Mouse (Mus musculus): ENCODE results near the gene Parp14. TPM values are rescaled to one million over a fixed set of nuclear protein-coding genes. Genes with fewer than 3 reads are reported as not detected.

Gene Parp14
- polyA plus RNA-seq, 1 experiment from 2014 or later: 0.43 TPM

- 0 out of 2 replicates have a peak, but pooled peaks have one; percentile 26 for ATAC-seq (ENCODE audit: insufficient number of reproducible peaks, insufficient read depth, low FRiP score, low TSS enrichment, low read depth)
- Histone ChIP-seq H3K9ac (replicated peaks) (no peak overlapping the region), H3K9me3 (no peaks in the 10 kb centered on the region), H3K4me3 (replicated peaks) (no peak overlapping the region), H3K36me3 (peaks cover 28% of the 10 kb centered on the region), H3K27ac (no peak overlapping the region), H3K4me1 (replicated peaks) (peaks cover 5% of the 10 kb centered on the region; the same call in 1 of the 2 replicates), H3K4me2 (no peak overlapping the region), H3K27me3 (no peaks in the 10 kb centered on the region)
- 38% methylated on average over 13 of the region's 13 CpGs for WGBS
Observed at GRCm38 (mm10) chr16:35817255-35818089, 53.9 kb downstream of the Parp14 start.

- Histone ChIP-seq H3K36me3 (peaks cover 7% of the 10 kb centered on the region; the same call in 1 of the 2 replicates), H3K27me3 (no peaks in the 10 kb centered on the region), H3K27ac (no peak overlapping the region), H3K9ac (replicated peaks) (no peak overlapping the region), H3K4me3 (replicated peaks) (no peak overlapping the region), H3K4me1 (replicated peaks) (peaks cover 5% of the 10 kb centered on the region; the same call in 1 of the 2 replicates), H3K4me2 (no peak overlapping the region), H3K9me3 (no peaks in the 10 kb centered on the region)
- ATAC-seq (ENCODE audit: insufficient number of reproducible peaks, insufficient read depth, low FRiP score, low TSS enrichment, low read depth): no peak
- 69% methylated on average over 3 of the region's 3 CpGs for WGBS
Observed at GRCm38 (mm10) chr16:35813119-35813518, 58.2 kb downstream of the Parp14 start.

GRCm38 (mm10) chr16:35808838-35809237 lies 62.5 kb downstream of the Parp14 start:
- ATAC-seq (ENCODE audit: insufficient number of reproducible peaks, insufficient read depth, low FRiP score, low TSS enrichment, low read depth): no peak
- H3K9ac ChIP-seq (replicated peaks): no peak overlapping the region
- H3K4me3 ChIP-seq (replicated peaks): no peak overlapping the region
- peaks cover 14% of the 10 kb centered on the region; the same call in 1 of the 2 replicates for H3K36me3 ChIP-seq
- H3K4me1 ChIP-seq (replicated peaks): no peaks in the 10 kb centered on the region
- no peaks in the 10 kb centered on the region for H3K9me3 ChIP-seq
- WGBS: 94% methylated on average over 2 of the region's 2 CpGs
- H3K27ac ChIP-seq: no peak overlapping the region
- H3K27me3 ChIP-seq: no peaks in the 10 kb centered on the region
- H3K4me2 ChIP-seq: no peak overlapping the region

- Histone ChIP-seq H3K9me3 (no peaks in the 10 kb centered on the region), H3K36me3 (peaks cover 14% of the 10 kb centered on the region; the same call in 1 of the 2 replicates), H3K9ac (replicated peaks) (no peak overlapping the region), H3K4me3 (replicated peaks) (no peak overlapping the region), H3K27me3 (no peaks in the 10 kb centered on the region), H3K4me1 (replicated peaks) (no peaks in the 10 kb centered on the region), H3K4me2 (no peak overlapping the region), H3K27ac (no peak overlapping the region)
- ATAC-seq (ENCODE audit: insufficient number of reproducible peaks, insufficient read depth, low FRiP score, low TSS enrichment, low read depth): no peak
- WGBS: 85% methylated on average over 4 of the region's 4 CpGs
Observed at GRCm38 (mm10) chr16:35807663-35807992, 63.7 kb downstream of the Parp14 start.

GRCm38 (mm10) chr16:35806973-35807662 lies 64.2 kb downstream of the Parp14 start:
- Histone ChIP-seq H3K27me3 (no peaks in the 10 kb centered on the region), H3K4me2 (no peak overlapping the region), H3K9me3 (no peaks in the 10 kb centered on the region), H3K4me1 (replicated peaks) (no peaks in the 10 kb centered on the region), H3K9ac (replicated peaks) (no peak overlapping the region), H3K4me3 (replicated peaks) (no peak overlapping the region), H3K36me3 (peaks cover 20% of the 10 kb centered on the region; the same call in 1 of the 2 replicates), H3K27ac (no peak overlapping the region)
- WGBS: 90% methylated on average over 6 of the region's 6 CpGs
- ATAC-seq (ENCODE audit: insufficient number of reproducible peaks, insufficient read depth, low FRiP score, low TSS enrichment, low read depth): no peak

GRCm38 (mm10) chr16:35803723-35804122 lies 67.6 kb downstream of the Parp14 start:
- WGBS: 91% methylated on average over 4 of the region's 4 CpGs
- H3K27me3 ChIP-seq: no peaks in the 10 kb centered on the region
- H3K4me2 ChIP-seq: no peak overlapping the region
- H3K9ac ChIP-seq (replicated peaks): no peak overlapping the region
- H3K4me3 ChIP-seq (replicated peaks): no peak overlapping the region
- H3K36me3 ChIP-seq: peaks cover 30% of the 10 kb centered on the region; the same call in 1 of the 2 replicates
- ATAC-seq (ENCODE audit: insufficient number of reproducible peaks, insufficient read depth, low FRiP score, low TSS enrichment, low read depth): no peak
- H3K4me1 ChIP-seq (replicated peaks): no peaks in the 10 kb centered on the region
- peaks cover 7% of the 10 kb centered on the region for H3K9me3 ChIP-seq
- H3K27ac ChIP-seq: no peak overlapping the region

GRCm38 (mm10) chr16:35802163-35802562 lies 69.2 kb downstream of the Parp14 start:
- H3K9me3 ChIP-seq: peaks cover 12% of the 10 kb centered on the region
- WGBS: 88% methylated on average over 7 of the region's 7 CpGs

GRCm38 (mm10) chr16:35791962-35792521 lies 79.3 kb downstream of the Parp14 start:
- Histone ChIP-seq H3K4me2 (no peak overlapping the region), H3K9me3 (no peaks in the 10 kb centered on the region), H3K9ac (replicated peaks) (no peak overlapping the region), H3K4me3 (replicated peaks) (no peak overlapping the region), H3K27me3 (no peaks in the 10 kb centered on the region), H3K27ac (no peak overlapping the region), H3K36me3 (peaks cover 29% of the 10 kb centered on the region), H3K4me1 (replicated peaks) (no peaks in the 10 kb centered on the region)
- 85% methylated on average over 6 of the region's 6 CpGs for WGBS
- no peak for ATAC-seq (ENCODE audit: insufficient number of reproducible peaks, insufficient read depth, low FRiP score, low TSS enrichment, low read depth)

More at GRCm38 (mm10) chr16:35802163-35802562, 69.2 kb downstream of the Parp14 start:
- no peak overlapping the region for H3K4me3 ChIP-seq (replicated peaks)
- no peaks in the 10 kb centered on the region for H3K27me3 ChIP-seq
- H3K36me3 ChIP-seq: peaks cover 30% of the 10 kb centered on the region; the same call in 1 of the 2 replicates
- no peak overlapping the region for H3K9ac ChIP-seq (replicated peaks)
- no peak for ATAC-seq (ENCODE audit: insufficient number of reproducible peaks, insufficient read depth, low FRiP score, low TSS enrichment, low read depth)
- no peaks in the 10 kb centered on the region for H3K4me1 ChIP-seq (replicated peaks)
- H3K4me2 ChIP-seq: no peak overlapping the region
- H3K27ac ChIP-seq: no peak overlapping the region

GRCm38 (mm10) chr16:35788330-35788729 lies 83.0 kb downstream of the Parp14 start:
- Histone ChIP-seq H3K9ac (replicated peaks) (no peak overlapping the region), H3K36me3 (peaks cover 29% of the 10 kb centered on the region), H3K4me3 (replicated peaks) (no peak overlapping the region), H3K4me1 (replicated peaks) (no peaks in the 10 kb centered on the region), H3K9me3 (no peaks in the 10 kb centered on the region), H3K4me2 (no peak overlapping the region), H3K27ac (no peak overlapping the region), H3K27me3 (no peaks in the 10 kb centered on the region)
- WGBS: 90% methylated on average over 6 of the region's 6 CpGs
- no peak for ATAC-seq (ENCODE audit: insufficient number of reproducible peaks, insufficient read depth, low FRiP score, low TSS enrichment, low read depth)

- no peak for ATAC-seq (ENCODE audit: insufficient number of reproducible peaks, insufficient read depth, low FRiP score, low TSS enrichment, low read depth)
- Histone ChIP-seq H3K27ac (no peak overlapping the region), H3K4me2 (no peak overlapping the region), H3K9me3 (no peaks in the 10 kb centered on the region), H3K36me3 (peaks cover 26% of the 10 kb centered on the region), H3K27me3 (no peaks in the 10 kb centered on the region), H3K9ac (replicated peaks) (no peak overlapping the region), H3K4me1 (replicated peaks) (no peaks in the 10 kb centered on the region), H3K4me3 (replicated peaks) (no peak overlapping the region)
- WGBS: 90% methylated on average over 8 of the region's 8 CpGs
Observed at GRCm38 (mm10) chr16:35787568-35788189, 83.7 kb downstream of the Parp14 start.

GRCm38 (mm10) chr16:35787163-35787562 lies 84.2 kb downstream of the Parp14 start:
- no peak overlapping the region for H3K4me3 ChIP-seq (replicated peaks)
- H3K4me1 ChIP-seq (replicated peaks): no peaks in the 10 kb centered on the region
- H3K27me3 ChIP-seq: no peaks in the 10 kb centered on the region
- ATAC-seq (ENCODE audit: insufficient number of reproducible peaks, insufficient read depth, low FRiP score, low TSS enrichment, low read depth): no peak
- H3K9me3 ChIP-seq: no peaks in the 10 kb centered on the region
- H3K4me2 ChIP-seq: no peak overlapping the region
- H3K36me3 ChIP-seq: peaks cover 26% of the 10 kb centered on the region
- no peak overlapping the region for H3K9ac ChIP-seq (replicated peaks)
- WGBS: 89% methylated on average over 6 of the region's 6 CpGs
- no peak overlapping the region for H3K27ac ChIP-seq
